Mouse (Mus musculus): ENCODE measurements around the gene Hhipl2. TPM values are rescaled to one million over a fixed set of nuclear protein-coding genes. Genes with fewer than 3 reads are reported as not detected.

Hhipl2 gene
- polyA plus RNA-seq, 1 experiment from 2014 or later = not detected

DNA sequence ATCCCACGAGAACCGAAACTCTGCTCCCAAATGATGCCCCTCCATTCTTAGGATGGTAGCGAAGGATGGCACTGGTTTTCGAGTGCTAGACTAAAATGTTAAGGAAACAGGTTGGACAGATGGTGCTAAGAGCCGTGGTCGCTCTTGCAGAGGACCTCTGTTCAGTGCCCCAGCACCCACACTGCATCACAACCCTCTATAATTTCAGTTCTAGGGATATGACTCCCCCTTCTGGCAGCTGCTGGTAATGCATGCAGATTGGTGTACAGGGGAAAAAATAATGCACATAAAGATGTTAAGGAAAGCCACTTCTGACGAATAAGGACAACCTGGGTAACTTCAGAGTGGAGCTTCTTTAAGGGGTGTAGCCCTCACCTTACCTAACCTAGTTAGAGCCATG is 6.1 kb downstream of the Hhipl2 start:
- 96% methylated on average over 7 of the region's 7 CpGs for WGBS
- H3K4me1 ChIP-seq (replicated peaks; ENCODE audit: control insufficient read depth, insufficient read depth) = no peaks in the 10 kb centered on the region
- H3K9me3 ChIP-seq (ENCODE audit: control insufficient read depth, low read length) = no peaks in the 10 kb centered on the region
- no peak overlapping the region for H3K4me3 ChIP-seq (ENCODE audit: low read depth, low read length)
- H3K27ac ChIP-seq (replicated peaks) = no peak overlapping the region
- no peaks in the 10 kb centered on the region for H3K36me3 ChIP-seq (ENCODE audit: control insufficient read depth, insufficient read depth, low read length)
- ATAC-seq (ENCODE audit: low FRiP score, low TSS enrichment) = no peak
- DNase-seq (ENCODE audit: low spot score) = no peak
- no peak overlapping the region for H3K4me2 ChIP-seq (replicated peaks; ENCODE audit: low read depth)
- H3K9ac ChIP-seq (ENCODE audit: low read length) = no peak overlapping the region
- H3K27me3 ChIP-seq (ENCODE audit: control insufficient read depth, insufficient read depth, low read length) = no peaks in the 10 kb centered on the region; the same call in 1 of the 2 replicates
- TF ChIP-seq EP300 (optimal IDR thresholded peaks at IDR 0.05) (no peak), CTCF (IDR thresholded peaks at IDR 0.05; ENCODE audit: low read depth) (peak; percentile 35)

DNA sequence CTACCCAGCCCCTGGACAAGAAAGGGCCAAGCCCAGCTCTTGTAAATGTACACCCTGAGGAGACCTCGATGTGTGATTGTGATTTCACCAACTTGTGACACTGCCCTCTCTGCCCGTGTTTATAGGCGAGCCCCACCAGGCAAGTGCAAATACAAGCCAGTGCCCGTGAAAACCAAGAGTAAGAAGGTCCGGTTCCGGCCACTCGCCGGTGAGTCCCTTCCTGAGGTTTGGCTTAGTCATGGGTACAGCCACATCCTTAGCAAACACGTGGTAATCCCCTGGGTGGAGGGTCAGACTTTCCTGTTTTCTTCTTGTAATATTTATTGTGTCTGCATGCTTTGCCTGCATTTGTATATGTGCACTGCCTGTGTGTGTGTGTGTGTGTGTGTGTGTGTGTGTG is 16.9 kb downstream of the Hhipl2 start:
- H3K4me1 ChIP-seq (replicated peaks; ENCODE audit: control insufficient read depth, insufficient read depth) = no peaks in the 10 kb centered on the region
- 69% methylated on average over 9 of the region's 9 CpGs for WGBS
- H3K27ac ChIP-seq (replicated peaks) = no peak overlapping the region
- no peak overlapping the region for H3K4me3 ChIP-seq (ENCODE audit: low read depth, low read length)
- no peak for TF ChIP-seq CTCF (IDR thresholded peaks at IDR 0.05; ENCODE audit: low read depth)
- TF ChIP-seq EP300 (optimal IDR thresholded peaks at IDR 0.05) = no peak
- H3K4me2 ChIP-seq (replicated peaks; ENCODE audit: low read depth) = no peak overlapping the region
- H3K27me3 ChIP-seq (ENCODE audit: control insufficient read depth, insufficient read depth, low read length) = no peaks in the 10 kb centered on the region
- ATAC-seq (ENCODE audit: low FRiP score, low TSS enrichment) = peak; percentile 69
- DNase-seq (ENCODE audit: low spot score) = peak; percentile 47
- no peak overlapping the region for H3K9ac ChIP-seq (ENCODE audit: low read length)
- no peaks in the 10 kb centered on the region for H3K9me3 ChIP-seq (ENCODE audit: control insufficient read depth, low read length)
- H3K36me3 ChIP-seq (ENCODE audit: control insufficient read depth, insufficient read depth, low read length) = no peaks in the 10 kb centered on the region

DNA sequence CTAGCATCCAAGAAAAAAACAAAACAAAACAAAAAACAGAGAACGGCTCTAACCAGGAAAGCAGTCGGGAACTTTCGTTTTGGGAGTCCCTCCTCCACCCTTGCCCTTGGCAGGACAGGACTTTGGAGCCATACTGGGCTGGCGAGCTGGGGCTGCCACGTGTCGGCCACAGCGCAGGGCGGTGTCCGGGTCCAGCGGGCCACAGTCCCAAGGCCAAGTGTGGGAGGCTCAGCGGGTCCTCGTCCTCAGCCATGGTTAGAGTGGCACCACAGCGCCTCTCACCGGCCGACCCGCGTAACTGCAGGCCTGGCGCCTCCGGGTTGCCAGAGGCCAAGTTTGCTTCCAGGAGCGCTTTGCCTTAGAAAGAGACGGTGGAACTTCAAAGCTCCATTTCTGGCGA is 21.0 kb downstream of the Hhipl2 start:
- H3K27ac ChIP-seq (replicated peaks) = peak overlapping the region; percentile 63; the same call in 1 of the 2 replicates
- peak; percentile 81 for ATAC-seq (ENCODE audit: low FRiP score, low TSS enrichment)
- DNase-seq (ENCODE audit: low spot score) = peak; percentile 88

DNA sequence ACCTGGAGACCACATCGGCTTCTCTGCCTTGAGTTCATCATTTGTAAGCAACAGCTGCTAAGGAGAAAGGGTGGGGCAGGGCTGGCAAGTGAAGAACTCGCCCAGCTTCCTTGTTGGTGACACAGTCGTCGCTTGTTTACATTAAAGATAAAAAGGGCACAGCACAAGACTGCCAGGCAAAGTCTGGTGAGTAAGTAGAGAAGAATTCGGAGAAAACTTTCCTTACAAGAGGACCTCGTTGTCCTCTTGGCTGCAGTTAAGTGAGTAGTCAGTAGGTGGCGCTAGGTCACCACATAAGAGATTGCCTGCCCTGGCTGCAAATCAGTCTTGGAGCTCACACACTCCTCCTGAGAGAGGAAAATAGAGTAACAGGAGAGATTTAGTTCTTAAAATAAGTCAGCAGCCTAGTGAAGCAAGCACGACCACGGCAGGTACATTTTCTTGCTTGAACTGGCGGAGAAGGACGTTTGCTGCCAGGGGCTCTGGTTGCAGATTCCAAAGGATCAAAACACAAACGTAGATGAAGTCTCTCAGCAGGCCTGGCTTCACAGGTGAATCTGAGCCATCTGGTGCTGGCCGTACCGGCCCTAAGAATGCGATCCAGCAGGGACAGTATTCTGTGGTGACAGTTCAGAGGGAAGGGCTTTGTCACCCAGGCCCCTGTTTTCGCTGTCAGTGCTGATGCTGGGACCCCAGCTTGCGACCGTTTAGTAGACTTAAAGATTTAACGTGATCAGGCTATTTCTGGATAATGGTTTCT is 24.2 kb downstream of the Hhipl2 start:
- no peaks in the 10 kb centered on the region for H3K27me3 ChIP-seq (ENCODE audit: control insufficient read depth, insufficient read depth, low read length)
- DNase-seq (ENCODE audit: low spot score) (peak; percentile 89), ATAC-seq (ENCODE audit: low FRiP score, low TSS enrichment) (peak; percentile 90)
- H3K9me3 ChIP-seq (ENCODE audit: control insufficient read depth, low read length) = no peaks in the 10 kb centered on the region
- WGBS = 21% methylated on average over 19 of the region's 19 CpGs
- no peak overlapping the region for H3K4me2 ChIP-seq (replicated peaks; ENCODE audit: low read depth)
- H3K27ac ChIP-seq (replicated peaks) = no peak overlapping the region
- no peaks in the 10 kb centered on the region for H3K36me3 ChIP-seq (ENCODE audit: control insufficient read depth, insufficient read depth, low read length)
- H3K9ac ChIP-seq (ENCODE audit: low read length) = no peak overlapping the region
- no peak for TF ChIP-seq EP300 (optimal IDR thresholded peaks at IDR 0.05)
- TF ChIP-seq CTCF (IDR thresholded peaks at IDR 0.05; ENCODE audit: low read depth) = peak; percentile 97
- no peak overlapping the region for H3K4me3 ChIP-seq (ENCODE audit: low read depth, low read length)
- no peaks in the 10 kb centered on the region for H3K4me1 ChIP-seq (replicated peaks; ENCODE audit: control insufficient read depth, insufficient read depth)

More for the DNA sequence above, 21.0 kb downstream of the Hhipl2 start:
- Histone ChIP-seq H3K36me3 (ENCODE audit: control insufficient read depth, insufficient read depth, low read length) (no peaks in the 10 kb centered on the region), H3K4me3 (ENCODE audit: low read depth, low read length) (peak overlapping the region; percentile 12; the same call in 1 of the 2 replicates), H3K9ac (ENCODE audit: low read length) (no peak overlapping the region), H3K4me1 (replicated peaks; ENCODE audit: control insufficient read depth, insufficient read depth) (no peaks in the 10 kb centered on the region), H3K9me3 (ENCODE audit: control insufficient read depth, low read length) (no peaks in the 10 kb centered on the region), H3K27me3 (ENCODE audit: control insufficient read depth, insufficient read depth, low read length) (no peaks in the 10 kb centered on the region), H3K4me2 (replicated peaks; ENCODE audit: low read depth) (peak overlapping the region; percentile 24)
- 22% methylated on average over 21 of the region's 22 CpGs for WGBS
- TF ChIP-seq EP300 (optimal IDR thresholded peaks at IDR 0.05) (no peak), CTCF (IDR thresholded peaks at IDR 0.05; ENCODE audit: low read depth) (peak; percentile 89)

DNA sequence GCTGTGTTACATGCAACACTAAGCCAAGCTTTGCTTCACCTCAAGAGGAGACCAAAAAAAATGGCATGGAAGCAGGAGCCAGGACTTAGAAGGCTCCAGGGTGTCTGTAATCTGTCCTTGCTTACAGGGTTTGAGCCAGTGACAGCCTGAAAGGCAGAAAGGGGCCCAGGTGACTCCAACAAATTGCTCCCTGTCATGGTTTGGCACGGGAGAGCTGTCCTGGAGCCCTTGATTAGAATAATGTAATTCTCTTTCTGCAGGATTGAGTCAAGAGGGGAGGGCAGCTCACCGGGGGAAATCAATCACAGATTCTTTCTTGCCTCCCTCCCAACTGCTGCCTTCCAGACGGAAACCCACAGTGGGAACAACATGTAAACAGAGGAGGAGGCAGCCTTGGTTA is 35.1 kb downstream of the Hhipl2 start:
- Histone ChIP-seq H3K4me2 (replicated peaks; ENCODE audit: low read depth) (no peak overlapping the region), H3K4me3 (ENCODE audit: low read depth, low read length) (no peak overlapping the region), H3K9me3 (ENCODE audit: control insufficient read depth, low read length) (no peaks in the 10 kb centered on the region), H3K27me3 (ENCODE audit: control insufficient read depth, insufficient read depth, low read length) (no peaks in the 10 kb centered on the region), H3K9ac (ENCODE audit: low read length) (no peak overlapping the region), H3K27ac (replicated peaks) (no peak overlapping the region), H3K4me1 (replicated peaks; ENCODE audit: control insufficient read depth, insufficient read depth) (no peaks in the 10 kb centered on the region), H3K36me3 (ENCODE audit: control insufficient read depth, insufficient read depth, low read length) (no peaks in the 10 kb centered on the region)
- ATAC-seq (ENCODE audit: low FRiP score, low TSS enrichment) (no peak), DNase-seq (ENCODE audit: low spot score) (no peak)
- WGBS = 21% methylated on average over 3 of the region's 3 CpGs
- TF ChIP-seq EP300 (optimal IDR thresholded peaks at IDR 0.05) (no peak), CTCF (IDR thresholded peaks at IDR 0.05; ENCODE audit: low read depth) (no peak)

Other genes starting within 250 kb of the Hhipl2 start
- 5.9 and 6.3 TPM in 2 replicates for gene Disp1, start 196.7 kb upstream of the Hhipl2 start, polyA plus RNA-seq (2015; fragmentation: Nextera tagmentation; extraction: Ambion mirVana)
- gene Aida, start 121.6 kb upstream of the Hhipl2 start, polyA plus RNA-seq (2015; fragmentation: Nextera tagmentation; extraction: Ambion mirVana) = 21.1 and 22.3 TPM in 2 replicates
- gene Brox, start 120.9 kb upstream of the Hhipl2 start, polyA plus RNA-seq (2015; fragmentation: Nextera tagmentation; extraction: Ambion mirVana) = 27.6 and 28.5 TPM in 2 replicates
- 56.9 and 57.1 TPM in 2 replicates for gene Mia3, start 48.7 kb upstream of the Hhipl2 start, polyA plus RNA-seq (2015; fragmentation: Nextera tagmentation; extraction: Ambion mirVana)
- 9.9 and 10.8 TPM in 2 replicates for gene Taf1a, start 29.2 kb upstream of the Hhipl2 start, polyA plus RNA-seq (2015; fragmentation: Nextera tagmentation; extraction: Ambion mirVana)

Data from stomach, postnatal 0 days (tissue).